Mouse (Mus musculus): Measurements from ENCODE around the gene Kpna4.
"Not testable (repeated sequence)": the region's sequence is repeated elsewhere in the genome, so short reads cannot be mapped to it uniquely, and the experiment has no call there.

Kpna4 gene

GRCm38 (mm10) chr3:69109079-69109478, 17.8 kb downstream of the Kpna4 start:
- DNase-seq (ENCODE audit: low read depth, low spot score) = no peak

GRCm38 (mm10) chr3:69094456-69094855, 32.5 kb downstream of the Kpna4 start:
- no peak for DNase-seq (ENCODE audit: low read depth, low spot score)

- DNase-seq (ENCODE audit: low read depth, low spot score) = no peak
These were observed 62.9 kb downstream of the Kpna4 start for GRCm38 (mm10) chr3:69064005-69064404.

- DNase-seq (ENCODE audit: low read depth, low spot score) = no peak
These were observed 64.1 kb downstream of the Kpna4 start for GRCm38 (mm10) chr3:69062764-69063163.

- DNase-seq (ENCODE audit: low read depth, low spot score) = no peak
These were observed 66.2 kb downstream of the Kpna4 start for GRCm38 (mm10) chr3:69060672-69061071.

- no peak for DNase-seq (ENCODE audit: low read depth, low spot score)
These were observed 71.0 kb downstream of the Kpna4 start for GRCm38 (mm10) chr3:69055871-69056270.

- DNase-seq (ENCODE audit: low read depth, low spot score) = peak; percentile 21
These were observed 72.0 kb downstream of the Kpna4 start for GRCm38 (mm10) chr3:69054760-69055432.

- DNase-seq (ENCODE audit: low read depth, low spot score) = no peak
These were observed 75.0 kb downstream of the Kpna4 start for GRCm38 (mm10) chr3:69051894-69052293.

GRCm38 (mm10) chr3:69049011-69049410, 77.9 kb downstream of the Kpna4 start:
- DNase-seq (ENCODE audit: low read depth, low spot score) = no peak

- no peak for DNase-seq (ENCODE audit: low read depth, low spot score)
These were observed 79.2 kb downstream of the Kpna4 start for GRCm38 (mm10) chr3:69047684-69048083.

GRCm38 (mm10) chr3:69046509-69046908, 80.4 kb downstream of the Kpna4 start:
- DNase-seq (ENCODE audit: low read depth, low spot score) = no peak

GRCm38 (mm10) chr3:69045750-69046149, 81.2 kb downstream of the Kpna4 start:
- DNase-seq (ENCODE audit: low read depth, low spot score) = no peak

- no peak for DNase-seq (ENCODE audit: low read depth, low spot score)
These were observed 81.6 kb downstream of the Kpna4 start for GRCm38 (mm10) chr3:69045400-69045703.

GRCm38 (mm10) chr3:69044645-69045399, 82.1 kb downstream of the Kpna4 start, which contains the start of gene Trim59:
Gene Trim59, minus strand, starts transcription at chr3:69044755.
- DNase-seq (ENCODE audit: low read depth, low spot score) = peak; percentile 74

GRCm38 (mm10) chr3:69044167-69044591, 82.7 kb downstream of the Kpna4 start:
- DNase-seq (ENCODE audit: low read depth, low spot score) = no peak

- no peak for DNase-seq (ENCODE audit: low read depth, low spot score)
These were observed 85.6 kb downstream of the Kpna4 start for GRCm38 (mm10) chr3:69041298-69041697.

GRCm38 (mm10) chr3:69040105-69040504, 86.8 kb downstream of the Kpna4 start:
- no peak for DNase-seq (ENCODE audit: low read depth, low spot score)

GRCm38 (mm10) chr3:69026133-69026783, 100.7 kb downstream of the Kpna4 start:
- DNase-seq (ENCODE audit: low read depth, low spot score) = no peak

GRCm38 (mm10) chr3:69020764-69021163, 106.1 kb downstream of the Kpna4 start:
- DNase-seq (ENCODE audit: low read depth, low spot score) = no peak

- no peak for DNase-seq (ENCODE audit: low read depth, low spot score)
These were observed 106.6 kb downstream of the Kpna4 start for GRCm38 (mm10) chr3:69020285-69020684.

- not testable (repeated sequence) for DNase-seq (ENCODE audit: low read depth, low spot score)
These were observed 108.3 kb downstream of the Kpna4 start for GRCm38 (mm10) chr3:69018635-69019034.

- no peak for DNase-seq (ENCODE audit: low read depth, low spot score)
These were observed 109.7 kb downstream of the Kpna4 start for GRCm38 (mm10) chr3:69017181-69017580.

Data from skeletal muscle tissue, adult 2 months (tissue).